Mouse (Mus musculus) embryonic facial prominence, embryonic 10.5 days (tissue): ENCODE results near the gene Ldlr. TPM values are rescaled to one million over a fixed set of nuclear protein-coding genes. Genes with fewer than 3 reads are reported as not detected.

Source experiments
- DNase-seq: peaks from one replicate; pipeline ENCODE4 v3.0.0-alpha.2; 2017; ENCODE audit warnings: low spot score
- H3K27ac ChIP-seq: fragments of 300-500 bp; sonication (generic); replicated peaks from 2 replicates; pipeline ENCODE4 v1.5.1; 2016; ENCODE audit warnings: mild to moderate bottlenecking
- H3K27me3 ChIP-seq: fragments of 300-500 bp; sonication (generic); replicated peaks from 2 replicates; pipeline ENCODE4 v1.6.1; 2016; ENCODE audit warnings: low read depth, mild to moderate bottlenecking; ENCODE audit not compliant: poor library complexity, severe bottlenecking
- H3K36me3 ChIP-seq: fragments of 300-500 bp; sonication (generic); replicated peaks from 2 replicates; pipeline ENCODE4 v1.6.1; 2016; ENCODE audit warnings: mild to moderate bottlenecking, moderate library complexity
- H3K4me1 ChIP-seq: fragments of 300-500 bp; sonication (generic); 2 replicates; pipeline ENCODE4 v1.6.1; 2016
- H3K4me3 ChIP-seq: fragments of 300-500 bp; sonication (generic); 2 replicates; pipeline ENCODE4 v1.5.1; 2016; ENCODE audit warnings: mild to moderate bottlenecking, moderate library complexity
- H3K9me3 ChIP-seq: fragments of 300-500 bp; sonication (generic); 2 replicates; pipeline ENCODE4 v1.6.1; 2016; ENCODE audit warnings: mild to moderate bottlenecking
- WGBS: fragments of 180-500 bp; shearing (Covaris S2); methylation state at CpG from one replicate; pipeline ENCODE4 v1.1.7; 2016; 5-methylcytosine and 5-hydroxymethylcytosine counted together
- polyA plus RNA-seq: library from polyadenylated mRNA; unstranded; fragments of >200 nt; fragmentation: Nextera tagmentation; extraction: Ambion mirVana; gene quantifications from 2 replicates; pipeline ENCODE4 v1.2.1, GENCODE M21; 2016

Gene Ldlr
- polyA plus RNA-seq, 1 experiment from 2014 or later, result 51.6 TPM

GRCm38 (mm10) chr9:21701091-21701490, 22.2 kb upstream of the Ldlr start:
- DNase-seq, result no peak
- 92% methylated on average over 14 of the region's 14 CpGs for WGBS
- Histone ChIP-seq H3K27me3 (no peaks in the 10 kb centered on the region), H3K4me1 (no peaks in the 10 kb centered on the region), H3K36me3 (peaks cover 98% of the 10 kb centered on the region), H3K4me3 (no peak overlapping the region), H3K9me3 (no peaks in the 10 kb centered on the region), H3K27ac (no peak overlapping the region)

- no peaks in the 10 kb centered on the region for H3K27me3 ChIP-seq
- H3K36me3 ChIP-seq, result peaks cover 100% of the 10 kb centered on the region
- no peaks in the 10 kb centered on the region for H3K4me1 ChIP-seq
- DNase-seq, result no peak
- H3K27ac ChIP-seq, result no peak overlapping the region
- H3K9me3 ChIP-seq, result no peaks in the 10 kb centered on the region
- 95% methylated on average over 7 of the region's 7 CpGs for WGBS
- H3K4me3 ChIP-seq, result no peak overlapping the region
Measured at GRCm38 (mm10) chr9:21703494-21703893, 19.8 kb upstream of the Ldlr start.

- 86% methylated on average over 4 of the region's 4 CpGs for WGBS
- Histone ChIP-seq H3K27me3 (no peaks in the 10 kb centered on the region), H3K9me3 (no peaks in the 10 kb centered on the region), H3K36me3 (peaks cover 92% of the 10 kb centered on the region), H3K27ac (no peak overlapping the region), H3K4me1 (no peaks in the 10 kb centered on the region), H3K4me3 (no peak overlapping the region)
- DNase-seq, result no peak
Measured at GRCm38 (mm10) chr9:21706085-21706484, 17.2 kb upstream of the Ldlr start.

GRCm38 (mm10) chr9:21706586-21707265, 16.6 kb upstream of the Ldlr start:
- Histone ChIP-seq H3K27ac (no peak overlapping the region), H3K36me3 (peaks cover 85% of the 10 kb centered on the region), H3K4me3 (no peak overlapping the region), H3K27me3 (no peaks in the 10 kb centered on the region), H3K4me1 (no peaks in the 10 kb centered on the region), H3K9me3 (no peaks in the 10 kb centered on the region)
- WGBS, result 88% methylated on average over 8 of the region's 8 CpGs
- DNase-seq, result no peak

GRCm38 (mm10) chr9:21709340-21709739, 13.9 kb upstream of the Ldlr start:
- Histone ChIP-seq H3K36me3 (peaks cover 72% of the 10 kb centered on the region), H3K4me3 (no peak overlapping the region), H3K4me1 (no peaks in the 10 kb centered on the region), H3K27ac (no peak overlapping the region), H3K9me3 (no peaks in the 10 kb centered on the region), H3K27me3 (no peaks in the 10 kb centered on the region)
- WGBS, result 91% methylated on average over 3 of the region's 3 CpGs
- no peak for DNase-seq

GRCm38 (mm10) chr9:21715298-21715697, 8.0 kb upstream of the Ldlr start:
- no peaks in the 10 kb centered on the region for H3K27me3 ChIP-seq

GRCm38 (mm10) chr9:21717015-21717414, 6.3 kb upstream of the Ldlr start:
- 86% methylated on average over 2 of the region's 2 CpGs for WGBS
- Histone ChIP-seq H3K4me3 (no peak overlapping the region), H3K36me3 (peaks cover 18% of the 10 kb centered on the region), H3K9me3 (no peaks in the 10 kb centered on the region), H3K4me1 (0 out of 2 replicates have a peak, but pooled peaks cover 11% of the 10 kb centered on the region), H3K27me3 (no peaks in the 10 kb centered on the region), H3K27ac (no peak overlapping the region)
- DNase-seq, result no peak

More at GRCm38 (mm10) chr9:21715298-21715697, 8.0 kb upstream of the Ldlr start:
- no peak overlapping the region for H3K27ac ChIP-seq
- peaks cover 18% of the 10 kb centered on the region for H3K36me3 ChIP-seq
- H3K4me3 ChIP-seq, result no peak overlapping the region
- H3K4me1 ChIP-seq, result 0 out of 2 replicates have a peak, but pooled peaks cover 6% of the 10 kb centered on the region
- H3K9me3 ChIP-seq, result no peaks in the 10 kb centered on the region
- DNase-seq, result no peak
- 69% methylated on average over 4 of the region's 4 CpGs for WGBS

- peak overlapping the region; percentile 91 for H3K27ac ChIP-seq
- 78% methylated on average over 2 of the region's 2 CpGs for WGBS
- peaks cover 15% of the 10 kb centered on the region for H3K36me3 ChIP-seq
Measured at GRCm38 (mm10) chr9:21721036-21721435, 2.2 kb upstream of the Ldlr start.

GRCm38 (mm10) chr9:21724147-21724536, 859 bp downstream of the Ldlr start:
- Histone ChIP-seq H3K36me3 (peaks cover 46% of the 10 kb centered on the region), H3K4me3 (peak overlapping the region; percentile 71), H3K27me3 (no peaks in the 10 kb centered on the region), H3K9me3 (no peaks in the 10 kb centered on the region; the same call in 1 of the 2 replicates), H3K4me1 (peaks cover 39% of the 10 kb centered on the region), H3K27ac (peak overlapping the region; percentile 91)
- under 1% methylated on average over 18 of the region's 18 CpGs for WGBS
- DNase-seq, result peak; percentile 96

More at GRCm38 (mm10) chr9:21721036-21721435, 2.2 kb upstream of the Ldlr start:
- no peak for DNase-seq
- H3K27me3 ChIP-seq, result no peaks in the 10 kb centered on the region
- no peaks in the 10 kb centered on the region for H3K9me3 ChIP-seq
- no peak overlapping the region for H3K4me3 ChIP-seq
- H3K4me1 ChIP-seq, result peaks cover 36% of the 10 kb centered on the region

- Histone ChIP-seq H3K4me3 (peak overlapping the region; percentile 71), H3K4me1 (peaks cover 37% of the 10 kb centered on the region), H3K27me3 (no peaks in the 10 kb centered on the region), H3K36me3 (peaks cover 59% of the 10 kb centered on the region), H3K9me3 (no peaks in the 10 kb centered on the region; the same call in 1 of the 2 replicates), H3K27ac (peak overlapping the region; percentile 91)
- no peak for DNase-seq
- WGBS, result 87% methylated on average over 23 of the region's 23 CpGs
Measured at GRCm38 (mm10) chr9:21725224-21726121, 2.2 kb downstream of the Ldlr start.

GRCm38 (mm10) chr9:21726218-21726975, 3.1 kb downstream of the Ldlr start:
- H3K27me3 ChIP-seq, result no peaks in the 10 kb centered on the region
- H3K4me3 ChIP-seq, result peak overlapping the region; percentile 71; the same call in 1 of the 2 replicates
- H3K9me3 ChIP-seq, result no peaks in the 10 kb centered on the region; the same call in 1 of the 2 replicates
- H3K27ac ChIP-seq, result 0 out of 2 replicates have a peak overlapping the region, but pooled peaks have one; percentile 1
- no peak for DNase-seq
- WGBS, result 81% methylated on average over 14 of the region's 14 CpGs
- H3K36me3 ChIP-seq, result peaks cover 68% of the 10 kb centered on the region
- H3K4me1 ChIP-seq, result peaks cover 32% of the 10 kb centered on the region

- H3K27me3 ChIP-seq, result no peaks in the 10 kb centered on the region
- WGBS, result 91% methylated on average over 10 of the region's 10 CpGs
- peaks cover 88% of the 10 kb centered on the region for H3K36me3 ChIP-seq
- no peak for DNase-seq
- H3K27ac ChIP-seq, result no peak overlapping the region
- H3K9me3 ChIP-seq, result no peaks in the 10 kb centered on the region; the same call in 1 of the 2 replicates
- H3K4me3 ChIP-seq, result no peak overlapping the region
- peaks cover 26% of the 10 kb centered on the region for H3K4me1 ChIP-seq
Measured at GRCm38 (mm10) chr9:21728261-21728832, 5.1 kb downstream of the Ldlr start.
